ENCODE assay signal across 8 mouse cellular contexts in genomic region chr10:84441846-84442245, GRCm38 (mm10). TPM values are rescaled to one million over a fixed set of nuclear protein-coding genes. Genes with fewer than 3 reads are reported as not detected.
A peak's percentile ranks its signal among the peaks of the same experiment; 100 is the strongest.
DNase-seq lines count a peak whose midpoint lies in the region; ATAC-seq and TF ChIP-seq lines count a peak whose summit lies in the region.

No protein-coding gene starts in this region.

- peak overlapping the region; percentile 98 for H3K27ac ChIP-seq in heart, embryonic 12.5 days (ENCODE audit: poor library complexity, severe bottlenecking)
- no peak overlapping the region for H3K27ac ChIP-seq in bone marrow macrophage, adult 2 months (ENCODE audit: insufficient read depth, low read depth, low read length)
- peak overlapping the region; percentile 99 for H3K27ac ChIP-seq in hindbrain, embryonic 13.5 days
- peak overlapping the region; percentile 99 for H3K27ac ChIP-seq in midbrain, embryonic 13.5 days

- DNase-seq in heart, adult 9 months (ENCODE audit: low spot score in 2 of 2), result no peak
- no peak for DNase-seq in right cerebral cortex, postnatal 25 days
- DNase-seq in spleen, postnatal 4 days (ENCODE audit: low spot score in 2 of 2), result no peak

- peaks cover 46% of the 10 kb centered on the region for H3K4me1 ChIP-seq in heart, embryonic 12.5 days (replicated peaks)
- peaks cover 14% of the 10 kb centered on the region for H3K4me1 ChIP-seq in bone marrow macrophage, adult 2 months (ENCODE audit: control insufficient read depth, insufficient read depth, low read length)
- H3K4me1 ChIP-seq in hindbrain, embryonic 13.5 days (replicated peaks), result peaks cover 54% of the 10 kb centered on the region
- peaks cover 50% of the 10 kb centered on the region for H3K4me1 ChIP-seq in midbrain, embryonic 13.5 days (replicated peaks)

- H3K4me3 ChIP-seq in heart, embryonic 12.5 days, result peak overlapping the region; percentile 80
- peak overlapping the region; percentile 88; the same call in 1 of the 2 replicates for H3K4me3 ChIP-seq in bone marrow macrophage, adult 2 months (ENCODE audit: insufficient read depth, low read length)
- peak overlapping the region; percentile 90 for H3K4me3 ChIP-seq in hindbrain, embryonic 13.5 days
- peak overlapping the region; percentile 87 for H3K4me3 ChIP-seq in midbrain, embryonic 13.5 days (replicated peaks)

- H3K9me3 ChIP-seq in heart, embryonic 12.5 days (replicated peaks), result no peaks in the 10 kb centered on the region
- H3K9me3 ChIP-seq in hindbrain, embryonic 13.5 days, result no peaks in the 10 kb centered on the region
- no peaks in the 10 kb centered on the region for H3K9me3 ChIP-seq in midbrain, embryonic 13.5 days

- TF ChIP-seq CTCF in bone marrow macrophage, adult 2 months (IDR thresholded peaks at IDR 0.05; ENCODE audit: low read depth, low read length), result no peak

- H3K27me3 ChIP-seq in heart, embryonic 12.5 days (replicated peaks), result no peaks in the 10 kb centered on the region
- no peaks in the 10 kb centered on the region for H3K27me3 ChIP-seq in hindbrain, embryonic 13.5 days
- no peaks in the 10 kb centered on the region for H3K27me3 ChIP-seq in midbrain, embryonic 13.5 days

- H3K36me3 ChIP-seq in heart, embryonic 12.5 days, result no peaks in the 10 kb centered on the region
- H3K36me3 ChIP-seq in hindbrain, embryonic 13.5 days, result no peaks in the 10 kb centered on the region
- no peaks in the 10 kb centered on the region for H3K36me3 ChIP-seq in midbrain, embryonic 13.5 days

- no peak for ATAC-seq in heart, embryonic 12.5 days (ENCODE audit: insufficient number of reproducible peaks, low FRiP score)
- no peak for ATAC-seq in hindbrain, embryonic 13.5 days (ENCODE audit: low FRiP score)
- no peak for ATAC-seq in midbrain, embryonic 13.5 days
- no peak for ATAC-seq in megakaryocyte-erythroid progenitor cell, adult 5-6 weeks (replicated peaks; ENCODE audit: low FRiP score, low TSS enrichment, poor library complexity, severe bottlenecking)

- TF ChIP-seq POLR2A in bone marrow macrophage, adult 2 months (IDR thresholded peaks at IDR 0.05; ENCODE audit: borderline replicate concordance, low read depth, low read length), result no peak

- WGBS in heart, embryonic 12.5 days, result 7% methylated on average over 11 of the region's 11 CpGs
- WGBS in hindbrain, embryonic 13.5 days, result 11% methylated on average over 11 of the region's 11 CpGs
- WGBS in midbrain, embryonic 13.5 days, result 5% methylated on average over 11 of the region's 11 CpGs

- peak overlapping the region; percentile 96 for H3K9ac ChIP-seq in heart, embryonic 12.5 days
- H3K9ac ChIP-seq in hindbrain, embryonic 13.5 days, result peak overlapping the region; percentile 100
- peak overlapping the region; percentile 100 for H3K9ac ChIP-seq in midbrain, embryonic 13.5 days (replicated peaks)

- H3K4me2 ChIP-seq in heart, embryonic 12.5 days, result peak overlapping the region; percentile 93
- H3K4me2 ChIP-seq in hindbrain, embryonic 13.5 days, result peak overlapping the region; percentile 93
- peak overlapping the region; percentile 90 for H3K4me2 ChIP-seq in midbrain, embryonic 13.5 days (replicated peaks)

RNA-seq across cellular contexts. Expression of gene Nuak1, which starts 1.4 kb away (rescaled TPM):
- polyA plus RNA-seq in heart, embryonic 12.5 days (2016; fragmentation: Nextera tagmentation; extraction: Ambion mirVana), result 3.2 and 3.7 TPM in 2 replicates
- polyA plus RNA-seq in bone marrow macrophage, adult 2 months (2012; ENCODE audit: insufficient read depth, insufficient read length, missing spikeins), result 11.4 and 13.4 TPM in 2 replicates
- 4.6 and 4.8 TPM in 2 replicates for polyA plus RNA-seq in hindbrain, embryonic 13.5 days (2015; fragmentation: Nextera tagmentation; extraction: Ambion mirVana)
- 4.9 and 5.0 TPM in 2 replicates for polyA plus RNA-seq in midbrain, embryonic 13.5 days (2015; fragmentation: Nextera tagmentation; extraction: Ambion mirVana)
- 3.2 and 4.0 TPM in 2 replicates for total RNA-seq in megakaryocyte-erythroid progenitor cell, adult 5-6 weeks (2014; fragmentation: Nextera tagmentation)
- total RNA-seq in megakaryocyte-erythroid progenitor cell, adult 5-6 weeks (2017), result 0.61 and 1.1 TPM in 2 replicates
